Mouse (Mus musculus) kidney, embryonic 15.5 days (tissue): ENCODE data around the gene Mrpl4. TPM values are rescaled to one million over a fixed set of nuclear protein-coding genes. Genes with fewer than 3 reads are reported as not detected.

Experiments used
- microRNA counts: library from miRNA; unstranded; fragments of <30 nt; microRNA quantifications from one replicate; lab custom pipeline; 2016
- microRNA-seq: library from miRNA; unstranded; fragments of <30 nt; microRNA quantifications from one replicate; pipeline ENCODE4, GENCODE M21; 2016
- polyA plus RNA-seq: library from polyadenylated mRNA; unstranded; fragments of >200 nt; fragmentation: Nextera tagmentation; extraction: Ambion mirVana; gene quantifications from 2 replicates; pipeline ENCODE4 v1.2.1, GENCODE M21; 2015

The Mrpl4 gene
- polyA plus RNA-seq, 1 experiment from 2014 or later: 143 TPM

MicroRNAs encoded within 50 kb of the gene (microRNA counts, 519-probe panel; counts per million panel counts)
- microRNA mmu-miR-1900 (lab: Ali Mortazavi, UCI): 2,670 counts per million, percentile 60 among the panel's probes with 10 or more counts

Small RNA genes within 50 kb of the gene (microRNA-seq; reads per million reads assigned to microRNA genes)
- not detected for gene Mir1900

Other genes with a start within 250 kb of the Mrpl4 start
- gene Col5a3, start 187.7 kb upstream of the Mrpl4 start, polyA plus RNA-seq: 2.5 and 4.4 TPM in 2 replicates
- gene Rdh8, start 184.2 kb upstream of the Mrpl4 start, polyA plus RNA-seq: not detected in 2 replicates
- gene A230050P20Rik, start 134.1 kb upstream of the Mrpl4 start, polyA plus RNA-seq: 15.2 and 16.1 TPM in 2 replicates
- gene Angptl6, start 123.0 kb upstream of the Mrpl4 start, polyA plus RNA-seq: 2.5 and 2.8 TPM in 2 replicates
- gene Ppan, start 114.6 kb upstream of the Mrpl4 start, polyA plus RNA-seq: 84.2 and 93.7 TPM in 2 replicates
- gene Eif3g, start 104.1 kb upstream of the Mrpl4 start, polyA plus RNA-seq: 319 and 321 TPM in 2 replicates
- gene Dnmt1, start 42.9 kb upstream of the Mrpl4 start, polyA plus RNA-seq: 96.9 and 108 TPM in 2 replicates
- gene S1pr2, start 26.0 kb upstream of the Mrpl4 start, polyA plus RNA-seq: 29.8 and 32.7 TPM in 2 replicates
- 10.8 and 13.7 TPM in 2 replicates for gene Icam1, start 13.2 kb downstream of the Mrpl4 start, polyA plus RNA-seq
- gene Icam4, start 26.6 kb downstream of the Mrpl4 start, polyA plus RNA-seq: 2.0 and 2.7 TPM in 2 replicates
- gene Icam5, start 29.3 kb downstream of the Mrpl4 start, polyA plus RNA-seq: 0.18 and 0.38 TPM in 2 replicates
- gene Zglp1, start 64.4 kb downstream of the Mrpl4 start, polyA plus RNA-seq: 1.6 and 1.8 TPM in 2 replicates
- 0.45 and 0.86 TPM in 2 replicates for gene Gm49373, start 70.4 kb downstream of the Mrpl4 start, polyA plus RNA-seq
- gene Fdx1l, start 70.9 kb downstream of the Mrpl4 start, polyA plus RNA-seq: 53.9 and 61.0 TPM in 2 replicates
- 2.2 and 3.0 TPM in 2 replicates for gene Gm38431, start 89.3 kb downstream of the Mrpl4 start, polyA plus RNA-seq
- gene Raver1, start 89.3 kb downstream of the Mrpl4 start, polyA plus RNA-seq: 67.9 and 76.3 TPM in 2 replicates
- gene Tyk2, start 128.5 kb downstream of the Mrpl4 start, polyA plus RNA-seq: 12.7 and 15.5 TPM in 2 replicates
- 332 and 351 TPM in 2 replicates for gene Cdc37, start 147.2 kb downstream of the Mrpl4 start, polyA plus RNA-seq
- gene Pde4a, start 163.0 kb downstream of the Mrpl4 start, polyA plus RNA-seq: 12.6 and 12.7 TPM in 2 replicates
- gene Keap1, start 236.6 kb downstream of the Mrpl4 start, polyA plus RNA-seq: 55.1 and 64.2 TPM in 2 replicates
- 0.19 TPM in 1 of 2 replicates, not detected in the other for gene S1pr5, start 245.7 kb downstream of the Mrpl4 start, polyA plus RNA-seq